17 mouse cellular contexts compared by ENCODE assay signal in the genomic region with DNA sequence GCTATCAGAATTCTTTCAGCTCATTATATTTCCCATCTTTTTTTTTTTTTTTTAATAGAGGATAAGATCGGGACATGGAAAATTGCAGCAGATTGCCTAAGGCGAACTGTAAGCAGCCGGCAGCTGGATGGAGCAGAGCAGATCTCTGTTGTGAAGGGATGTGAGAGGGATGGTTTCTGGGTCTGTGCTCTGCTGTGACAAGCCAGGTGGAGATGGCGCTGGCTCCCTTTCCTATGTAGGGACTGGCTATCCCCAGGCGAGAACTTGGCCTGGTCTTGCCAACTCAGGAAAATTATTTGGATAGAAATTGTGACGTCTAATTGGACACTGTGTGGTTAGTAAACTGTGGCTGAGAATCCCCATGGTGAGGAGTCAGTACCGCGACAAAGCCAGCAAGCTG.
A peak's percentile ranks its signal among the peaks of the same experiment; 100 is the strongest.
DNase-seq lines count a peak whose midpoint lies in the region; ATAC-seq and TF ChIP-seq lines count a peak whose summit lies in the region.
"Had no signal": no experiment of that assay in that cellular context is flagged by ENCODE, and none has a peak within 500 bp of the region (broad histone marks: within the 10 kb centered on the region; RNA-seq: fewer than 3 reads in every experiment).

No protein-coding gene starts in this region.

- no peak overlapping the region for H3K9ac ChIP-seq in forebrain, postnatal 0 days
- no peak overlapping the region for H3K9ac ChIP-seq in midbrain, embryonic 11.5 days (ENCODE audit: low read length)
- no peak overlapping the region for H3K9ac ChIP-seq in liver, embryonic 12.5 days
- H3K9ac ChIP-seq: intestine, embryonic 15.5 days; limb, embryonic 13.5 days; liver, postnatal 0 days; stomach, embryonic 15.5 days had no signal

- no peaks in the 10 kb centered on the region for H3K36me3 ChIP-seq in forebrain, postnatal 0 days (ENCODE audit: insufficient read depth)
- no peaks in the 10 kb centered on the region for H3K36me3 ChIP-seq in midbrain, embryonic 11.5 days (ENCODE audit: control insufficient read depth, insufficient read depth, low read length)
- no peaks in the 10 kb centered on the region for H3K36me3 ChIP-seq in liver, embryonic 12.5 days
- H3K36me3 ChIP-seq: intestine, embryonic 15.5 days; limb, embryonic 13.5 days; stomach, embryonic 15.5 days had no signal

- DNase-seq in cerebellum, postnatal 10 days, result peak; percentile 63 to 72
- DNase-seq in cerebellum, adult 9-10 months, result no peak
- DNase-seq in brain, adult 2 months (ENCODE audit: low read depth, low spot score), result peak; percentile 24
- DNase-seq in forebrain, postnatal 0 days, result no peak
- DNase-seq in midbrain, embryonic 11.5 days (ENCODE audit: low spot score, missing footprints), result peak; percentile 33
- DNase-seq in thymus, postnatal 0 days (ENCODE audit: low spot score), result no peak
- DNase-seq in adrenal gland, adult 8-10 months, result no peak
- DNase-seq: cerebellum, adult 9-11 months; kidney, postnatal 4 days; liver, postnatal 0 days; lung, postnatal 36 days had no signal

- WGBS in forebrain, postnatal 0 days, result 40% methylated on average over 8 of the region's 8 CpGs
- WGBS in midbrain, embryonic 11.5 days, result 81% methylated on average over 8 of the region's 8 CpGs
- 65% methylated on average over 8 of the region's 8 CpGs for WGBS in liver, embryonic 12.5 days (ENCODE audit: insufficient replicate concordance)

- no peak for TF ChIP-seq CTCF in forebrain, postnatal 0 days (IDR thresholded peaks at IDR 0.05; ENCODE audit: low read depth)

- no peaks in the 10 kb centered on the region for H3K9me3 ChIP-seq in forebrain, postnatal 0 days (ENCODE audit: low read length)
- no peaks in the 10 kb centered on the region for H3K9me3 ChIP-seq in midbrain, embryonic 11.5 days (ENCODE audit: control insufficient read depth, low read length)
- no peaks in the 10 kb centered on the region for H3K9me3 ChIP-seq in liver, embryonic 12.5 days (replicated peaks)
- H3K9me3 ChIP-seq: intestine, embryonic 15.5 days; limb, embryonic 13.5 days; stomach, embryonic 15.5 days had no signal

- ATAC-seq in forebrain, postnatal 0 days, result peak; percentile 66; the same call in 1 of the 2 replicates
- no peak for ATAC-seq in midbrain, embryonic 11.5 days (ENCODE audit: low FRiP score)
- no peak for ATAC-seq in liver, embryonic 12.5 days
- ATAC-seq: intestine, embryonic 15.5 days; liver, postnatal 0 days had no signal

- no peak overlapping the region for H3K4me3 ChIP-seq in forebrain, postnatal 0 days (ENCODE audit: low read depth, low read length)
- H3K4me3 ChIP-seq in midbrain, embryonic 11.5 days (ENCODE audit: low read depth, low read length), result no peak overlapping the region
- H3K4me3 ChIP-seq in liver, embryonic 12.5 days, result no peak overlapping the region
- H3K4me3 ChIP-seq: intestine, embryonic 15.5 days; limb, embryonic 13.5 days; myocyte; stomach, embryonic 15.5 days had no signal

- no peak overlapping the region; the same call in 1 of the 2 replicates for H3K27ac ChIP-seq in forebrain, postnatal 0 days (ENCODE audit: low read depth, low read length)
- no peak overlapping the region for H3K27ac ChIP-seq in midbrain, embryonic 11.5 days (ENCODE audit: low read depth, low read length)
- H3K27ac ChIP-seq in liver, embryonic 12.5 days, result no peak overlapping the region
- H3K27ac ChIP-seq: intestine, embryonic 15.5 days; limb, embryonic 13.5 days; stomach, embryonic 15.5 days had no signal

- no peaks in the 10 kb centered on the region for H3K27me3 ChIP-seq in forebrain, postnatal 0 days (ENCODE audit: insufficient read depth, low read length)
- no peaks in the 10 kb centered on the region for H3K27me3 ChIP-seq in midbrain, embryonic 11.5 days (ENCODE audit: control insufficient read depth, insufficient read depth, low read length)
- H3K27me3 ChIP-seq in liver, embryonic 12.5 days (replicated peaks), result 0 out of 2 replicates have a peak, but pooled peaks cover 17% of the 10 kb centered on the region
- H3K27me3 ChIP-seq: CH12.LX; intestine, embryonic 15.5 days; stomach, embryonic 15.5 days had no signal

- H3K4me1 ChIP-seq in forebrain, postnatal 0 days (ENCODE audit: insufficient read depth), result peaks cover 4% of the 10 kb centered on the region; the same call in 1 of the 2 replicates
- H3K4me1 ChIP-seq in midbrain, embryonic 11.5 days (ENCODE audit: control insufficient read depth, insufficient read depth, low read length), result peaks cover 14% of the 10 kb centered on the region
- H3K4me1 ChIP-seq in liver, embryonic 12.5 days, result no peaks in the 10 kb centered on the region

- H3K4me2 ChIP-seq in forebrain, postnatal 0 days (ENCODE audit: low read depth), result no peak overlapping the region
- H3K4me2 ChIP-seq in midbrain, embryonic 11.5 days, result no peak overlapping the region
- H3K4me2 ChIP-seq in liver, embryonic 12.5 days, result no peak overlapping the region
- H3K4me2 ChIP-seq: intestine, embryonic 15.5 days; limb, embryonic 13.5 days; stomach, embryonic 15.5 days had no signal

Comparison
In these comparisons a context has a peak if more than half of its experiments do, and no peak if none do; other contexts are left out.
1. DNase-seq: peak in cerebellum, postnatal 10 days (2 of 2), brain, adult 2 months (single experiment) and midbrain, embryonic 11.5 days (single experiment); none in cerebellum, adult 9-10 months (single experiment), forebrain, postnatal 0 days (single experiment), thymus, postnatal 0 days (single experiment) and adrenal gland, adult 8-10 months (single experiment).